Mouse (Mus musculus): ENCODE results near the gene Map4k4. TPM values are rescaled to one million over a fixed set of nuclear protein-coding genes. Genes with fewer than 3 reads are reported as not detected.

Gene Map4k4
- polyA plus RNA-seq, 1 experiment from 2014 or later, result 31.9 TPM

- H3K27me3 ChIP-seq (replicated peaks), result no peaks in the 10 kb centered on the region
- H3K36me3 ChIP-seq, result no peaks in the 10 kb centered on the region
- H3K9me3 ChIP-seq, result no peaks in the 10 kb centered on the region
- H3K4me2 ChIP-seq, result no peak overlapping the region
- H3K4me3 ChIP-seq (replicated peaks), result no peak overlapping the region
- H3K27ac ChIP-seq, result no peak overlapping the region
- no peak overlapping the region for H3K9ac ChIP-seq
- 0 out of 2 replicates have a peak, but pooled peaks cover 3% of the 10 kb centered on the region for H3K4me1 ChIP-seq
- 86% methylated on average over 8 of the region's 8 CpGs for WGBS
- no peak for ATAC-seq (ENCODE audit: insufficient read depth, low FRiP score, low read depth)
Measured at GRCm38 (mm10) chr1:40064508-40064907, 163.8 kb downstream of the Map4k4 start.

DNA sequence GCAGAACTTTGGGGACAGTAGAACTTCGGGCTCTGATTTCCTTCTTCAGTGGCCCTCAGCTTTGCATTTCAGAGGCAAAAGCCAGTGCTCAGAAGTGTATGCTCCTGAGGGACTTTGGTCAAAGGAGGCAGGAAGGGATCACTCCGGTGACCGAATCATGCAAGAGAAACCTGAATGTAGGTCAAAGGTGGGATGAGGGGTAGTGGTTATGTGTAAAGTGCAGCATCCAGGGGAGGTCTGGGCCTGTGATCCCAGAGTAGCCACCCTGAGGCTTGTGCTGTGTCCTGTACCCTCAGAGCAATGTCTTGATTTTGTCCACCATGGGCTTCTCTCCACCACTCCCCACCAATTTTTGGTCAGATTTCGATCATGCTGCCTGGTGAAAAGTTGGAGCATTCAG is 171.8 kb downstream of the Map4k4 start:
- Histone ChIP-seq H3K9ac (no peak overlapping the region), H3K27ac (no peak overlapping the region), H3K36me3 (no peaks in the 10 kb centered on the region), H3K4me2 (no peak overlapping the region), H3K4me3 (replicated peaks) (no peak overlapping the region), H3K9me3 (no peaks in the 10 kb centered on the region), H3K27me3 (replicated peaks) (no peaks in the 10 kb centered on the region), H3K4me1 (no peaks in the 10 kb centered on the region)
- 73% methylated on average over 4 of the region's 4 CpGs for WGBS
- no peak for ATAC-seq (ENCODE audit: insufficient read depth, low FRiP score, low read depth)

- no peak within 1 kb of the TSS for H3K4me3 ChIP-seq (replicated peaks)
- ATAC-seq (ENCODE audit: insufficient read depth, low FRiP score, low read depth), result no peak
- no peak within 1 kb of the TSS for H3K27ac ChIP-seq
- no peaks in the 10 kb centered on the region for H3K9me3 ChIP-seq
- H3K27me3 ChIP-seq (replicated peaks), result no peaks in the 10 kb centered on the region
- H3K36me3 ChIP-seq, result no peaks in the 10 kb centered on the region
- no peak within 1 kb of the TSS for H3K9ac ChIP-seq
- WGBS, result 92% methylated on average over 5 of the region's 5 CpGs
- no peak within 1 kb of the TSS for H3K4me2 ChIP-seq
- no peaks in the 10 kb centered on the region for H3K4me1 ChIP-seq
Measured at GRCm38 (mm10) chr1:40073779-40074178, 173.1 kb downstream of the Map4k4 start, which contains the start of gene Il1r2. Gene Il1r2 (plus strand): TSS chr1:40074079.

Other genes starting within 250 kb of the Map4k4 start
- gene Creg2, start 249.4 kb upstream of the Map4k4 start, polyA plus RNA-seq (2015; fragmentation: Nextera tagmentation; extraction: Ambion mirVana), result 0.19 and 0.45 TPM in 2 replicates
- gene Rfx8, start 179.9 kb upstream of the Map4k4 start, polyA plus RNA-seq (2015; fragmentation: Nextera tagmentation; extraction: Ambion mirVana), result 0.08 and 0.22 TPM in 2 replicates
- gene Gm3646, start 95.6 kb upstream of the Map4k4 start, polyA plus RNA-seq (2015; fragmentation: Nextera tagmentation; extraction: Ambion mirVana), result 0.63 TPM in 1 of 2 replicates, not detected in the other
- gene Il1r2, start 173.2 kb downstream of the Map4k4 start, polyA plus RNA-seq (2015; fragmentation: Nextera tagmentation; extraction: Ambion mirVana), result 1.8 and 5.1 TPM in 2 replicates